10 mouse cellular contexts compared by ENCODE assay signal in genomic region chr9:96350010-96350409, GRCm38 (mm10). TPM values are rescaled to one million over a fixed set of nuclear protein-coding genes. Genes with fewer than 3 reads are reported as not detected.
DNase-seq lines count a peak whose midpoint lies in the region; ATAC-seq lines count a peak whose summit lies in the region.
"Had no signal": no experiment of that assay in that cellular context is flagged by ENCODE, and none has a peak within 500 bp of the region (broad histone marks: within the 10 kb centered on the region; RNA-seq: fewer than 3 reads in every experiment).

No protein-coding gene starts in this region.

- whole genome bisulfite sequencing in forebrain, embryonic 13.5 days: 44% methylated on average over 4 of the region's 4 CpGs

- peak; percentile 61; the same call in 1 of the 2 replicates for ATAC-seq in forebrain, embryonic 13.5 days
- ATAC-seq in hematopoietic stem cell, adult 5-6 weeks (replicated peaks in 1 of 2; ENCODE audit: insufficient read depth in 1 of 2, low FRiP score in 2 of 2, low TSS enrichment in 1 of 2, low read depth in 1 of 2, poor library complexity in 2 of 2, severe bottlenecking in 2 of 2): peak; percentile 86
- ATAC-seq in monocyte, adult 5-6 weeks (replicated peaks; ENCODE audit: insufficient number of reproducible peaks, low FRiP score, low TSS enrichment, poor library complexity, severe bottlenecking): peak; percentile 79

- H3K27ac ChIP-seq in forebrain, embryonic 13.5 days: no peak overlapping the region
- H3K27ac ChIP-seq: neural tube, embryonic 12.5 days had no signal

- H3K36me3 ChIP-seq in forebrain, embryonic 13.5 days (ENCODE audit: poor library complexity, severe bottlenecking): peaks cover 4% of the 10 kb centered on the region

- intact Hi-C loops in left cerebral cortex, postnatal 10 days (cut with DNase I): loop anchor here (5.0 kb wide), 2 partner anchors 87 to 142 kb away; no protein-coding TSS in a partner anchor

- peaks cover 4% of the 10 kb centered on the region; the same call in 1 of the 2 replicates for H3K4me1 ChIP-seq in forebrain, embryonic 13.5 days
- H3K4me1 ChIP-seq: neural tube, embryonic 12.5 days had no signal

- no peaks in the 10 kb centered on the region for H3K27me3 ChIP-seq in forebrain, embryonic 13.5 days
- H3K27me3 ChIP-seq: neural tube, embryonic 12.5 days had no signal

- peak; percentile 40 for DNase-seq in ovary, adult 18-20 months (ENCODE audit: low spot score)
- DNase-seq in ovary, postnatal 36 days (ENCODE audit: low spot score): no peak
- peak; percentile 60 for DNase-seq in c-Kit-positive CD71-positive TER-119-positive erythroid progenitor cells, embryonic 14.5 days (ENCODE audit: low spot score)
- DNase-seq in left cerebral cortex, postnatal 10 days (ENCODE audit: extremely low spot score in 1 of 2, low spot score in 2 of 2): peak; percentile 60 to 67
- peak; percentile 61 for DNase-seq in testis, postnatal 14 days (ENCODE audit: low spot score)

- H3K4me3 ChIP-seq in forebrain, embryonic 13.5 days: no peak overlapping the region
- H3K4me3 ChIP-seq: erythroblast, embryonic 14.5 days; neural tube, embryonic 12.5 days had no signal

- no peak overlapping the region for H3K9ac ChIP-seq in forebrain, embryonic 13.5 days
- H3K9ac ChIP-seq: neural tube, embryonic 12.5 days had no signal

- no peak overlapping the region for H3K4me2 ChIP-seq in forebrain, embryonic 13.5 days
- H3K4me2 ChIP-seq: neural tube, embryonic 12.5 days had no signal

- no peaks in the 10 kb centered on the region for H3K9me3 ChIP-seq in forebrain, embryonic 13.5 days (replicated peaks)
- H3K9me3 ChIP-seq: neural tube, embryonic 12.5 days had no signal

RNA-seq across cellular contexts. Expression of gene Atp1b3, which starts 14.2 kb away (rescaled TPM):
- polyA plus RNA-seq in forebrain, embryonic 13.5 days (2015; fragmentation: Nextera tagmentation; extraction: Ambion mirVana): 156 and 158 TPM in 2 replicates
- total RNA-seq in hematopoietic stem cell, adult 5-6 weeks (2017): 100 and 146 TPM in 2 replicates
- 10 to 100 TPM; 90.9 to 96.4 TPM for total RNA-seq in left cerebral cortex, postnatal 10 days (2021)
- 298 to 398 TPM (median 324 TPM) in 3 replicates for total RNA-seq in monocyte, adult 5-6 weeks (2017)
